Mouse (Mus musculus) C2C12 (cell line): Measurements from ENCODE around the gene Gpr85. TPM values are rescaled to one million over a fixed set of nuclear protein-coding genes. Genes with fewer than 3 reads are reported as not detected.
A peak's percentile ranks its signal among the peaks of the same experiment; 100 is the strongest.
"Not testable (repeated sequence)": the region's sequence is repeated elsewhere in the genome, so short reads cannot be mapped to it uniquely, and the experiment has no call there.

Experiments
- H3K27me3 ChIP-seq: one replicate; pipeline ENCODE4 v1.6.1; 2011; ENCODE audit not compliant: control insufficient read depth, insufficient read depth, insufficient read length
- H3K36me3 ChIP-seq: one replicate; pipeline ENCODE4 v1.6.1; 2011; ENCODE audit not compliant: control insufficient read depth, insufficient read depth
- H3K4me3 ChIP-seq: one replicate; pipeline ENCODE4 v1.5.1; 2011; ENCODE audit warnings: mild to moderate bottlenecking, control low read depth; ENCODE audit not compliant: poor library complexity, insufficient read depth, severe bottlenecking
- H3K79me2 ChIP-seq: one replicate; pipeline ENCODE4 v1.6.1; 2011; ENCODE audit not compliant: control insufficient read depth, insufficient read depth
- H3K79me3 ChIP-seq: one replicate; pipeline ENCODE4 v1.6.1; 2011; ENCODE audit warnings: low read depth, control low read depth
- H3ac ChIP-seq: one replicate; pipeline ENCODE3; 2011; ENCODE audit warnings: low read depth; ENCODE audit not compliant: control insufficient read depth, insufficient read length
- CEBPB ChIP-seq: IDR thresholded peaks from one replicate; pipeline ENCODE4 v1.6.1; 2011; ENCODE audit warnings: low read depth, mild to moderate bottlenecking, control low read depth, moderate library complexity
- CTCF ChIP-seq: IDR thresholded peaks from one replicate; pipeline ENCODE4 v1.5.1; 2011; ENCODE audit not compliant: control insufficient read depth, insufficient read depth, insufficient read length
- FOSL1 ChIP-seq: IDR thresholded peaks from one replicate; pipeline ENCODE4 v1.8.0; 2011; ENCODE audit warnings: mild to moderate bottlenecking, low read length; ENCODE audit not compliant: poor library complexity, insufficient read depth, severe bottlenecking
- MAX ChIP-seq: IDR thresholded peaks from one replicate; pipeline ENCODE4 v1.6.1; 2011; ENCODE audit warnings: mild to moderate bottlenecking, control low read depth
- MYOD1 ChIP-seq: IDR thresholded peaks from one replicate; pipeline ENCODE4 v1.6.1; 2011; ENCODE audit warnings: low read depth; ENCODE audit not compliant: control insufficient read depth, insufficient read length
- MYOG ChIP-seq: IDR thresholded peaks from one replicate; pipeline ENCODE4 v1.6.1; 2011; ENCODE audit not compliant: control insufficient read depth, insufficient read length; ENCODE audit errors: extremely low read depth
- USF1 ChIP-seq: IDR thresholded peaks from one replicate; pipeline ENCODE4 v1.6.1; 2011; ENCODE audit warnings: low read depth, mild to moderate bottlenecking, control low read depth, moderate library complexity
- polyA plus RNA-seq: library from polyadenylated mRNA; unstranded; fragments of >200 nt; fragmentation: generic; extraction: Trizol; gene quantifications from one replicate; pipeline ENCODE4 v1.2.1, GENCODE M21; 2012; ENCODE audit warnings: missing spikeins

Gene Gpr85
- polyA plus RNA-seq, 1 experiment: 0.98 TPM

GRCm38 (mm10) chr6:13853244-13853643, 13.5 kb upstream of the Gpr85 start:
- Histone ChIP-seq H3K4me3 (no peak overlapping the region), H3ac (no peak overlapping the region), H3K27me3 (no peaks in the 10 kb centered on the region), H3K36me3 (no peaks in the 10 kb centered on the region), H3K79me3 (no peaks in the 10 kb centered on the region), H3K79me2 (no peaks in the 10 kb centered on the region)
- TF ChIP-seq USF1: no peak
- TF ChIP-seq CTCF: no peak
- TF ChIP-seq MAX: no peak
- TF ChIP-seq FOSL1: no peak
- no peak for TF ChIP-seq MYOG
- TF ChIP-seq MYOD1: no peak
- no peak for TF ChIP-seq CEBPB

GRCm38 (mm10) chr6:13846031-13846430, 6.3 kb upstream of the Gpr85 start:
- not testable (repeated sequence) for H3K79me2 ChIP-seq, H3K36me3 ChIP-seq, H3K79me3 ChIP-seq, H3K27me3 ChIP-seq, H3ac ChIP-seq, H3K4me3 ChIP-seq

- peak overlapping the region; percentile 32 for H3ac ChIP-seq
- peak overlapping the region; percentile 35 for H3K4me3 ChIP-seq
- H3K79me3 ChIP-seq: no peaks in the 10 kb centered on the region
- TF ChIP-seq MYOG (no peak), MYOD1 (no peak), CTCF (no peak), USF1 (no peak), FOSL1 (no peak), MAX (no peak)
- H3K79me2 ChIP-seq: no peaks in the 10 kb centered on the region
- H3K36me3 ChIP-seq: no peaks in the 10 kb centered on the region
- no peaks in the 10 kb centered on the region for H3K27me3 ChIP-seq
Observed at GRCm38 (mm10) chr6:13838677-13839344, 931 bp downstream of the Gpr85 start.

GRCm38 (mm10) chr6:13837916-13838676, 1.6 kb downstream of the Gpr85 start:
- H3ac ChIP-seq: peak overlapping the region; percentile 32
- no peaks in the 10 kb centered on the region for H3K36me3 ChIP-seq
- peak overlapping the region; percentile 35 for H3K4me3 ChIP-seq
- no peaks in the 10 kb centered on the region for H3K79me2 ChIP-seq
- no peak for TF ChIP-seq USF1
- no peak for TF ChIP-seq MYOD1
- no peak for TF ChIP-seq FOSL1
- TF ChIP-seq CTCF: no peak
- no peak for TF ChIP-seq MYOG
- TF ChIP-seq MAX: no peak
- no peak for TF ChIP-seq CEBPB
- H3K27me3 ChIP-seq: no peaks in the 10 kb centered on the region
- H3K79me3 ChIP-seq: no peaks in the 10 kb centered on the region

- Histone ChIP-seq H3K4me3 (no peak overlapping the region), H3K27me3 (no peaks in the 10 kb centered on the region), H3ac (no peak overlapping the region), H3K79me2 (no peaks in the 10 kb centered on the region), H3K79me3 (no peaks in the 10 kb centered on the region), H3K36me3 (no peaks in the 10 kb centered on the region)
- TF ChIP-seq CTCF (no peak), FOSL1 (no peak), MYOD1 (no peak), MYOG (no peak), MAX (no peak), USF1 (no peak), CEBPB (no peak)
Observed at GRCm38 (mm10) chr6:13836967-13837570, 2.7 kb downstream of the Gpr85 start.
